Mouse (Mus musculus): Measurements from ENCODE around the gene Frmd4a.
A peak's percentile ranks its signal among the peaks of the same experiment; 100 is the strongest.

Frmd4a gene

GRCm38 (mm10) chr2:4142221-4142950 lies 124.9 kb downstream of the Frmd4a start:
- no peak for DNase-seq

- DNase-seq, result no peak
Measured at GRCm38 (mm10) chr2:4144424-4144823, 126.9 kb downstream of the Frmd4a start.

GRCm38 (mm10) chr2:4152521-4153040 lies 135.1 kb downstream of the Frmd4a start:
- no peak for DNase-seq

- DNase-seq, result peak; percentile 10 to 24
Measured at GRCm38 (mm10) chr2:4153131-4153631, 135.7 kb downstream of the Frmd4a start.

- DNase-seq, result no peak
Measured at GRCm38 (mm10) chr2:4154036-4154653, 136.6 kb downstream of the Frmd4a start.

DNA sequence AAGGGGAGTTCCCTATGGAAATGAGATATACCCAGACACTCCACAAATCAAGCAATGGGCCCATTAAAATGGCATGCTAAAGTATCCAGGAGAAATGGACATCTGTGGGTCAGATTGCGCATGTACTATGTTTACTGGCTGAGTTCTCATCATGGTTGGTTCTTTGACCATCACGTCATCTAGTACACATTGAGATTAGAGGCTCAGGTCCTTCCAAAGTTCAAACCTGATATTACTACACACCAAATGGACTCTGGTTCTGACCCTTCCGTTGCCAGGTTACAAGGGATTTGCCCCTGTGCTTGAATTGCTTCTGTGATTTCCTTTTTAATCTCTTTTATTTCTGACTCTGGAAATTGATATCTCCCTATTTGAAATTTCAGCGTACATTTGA lies 137.1 kb downstream of the Frmd4a start:
- DNase-seq, result no peak

DNA sequence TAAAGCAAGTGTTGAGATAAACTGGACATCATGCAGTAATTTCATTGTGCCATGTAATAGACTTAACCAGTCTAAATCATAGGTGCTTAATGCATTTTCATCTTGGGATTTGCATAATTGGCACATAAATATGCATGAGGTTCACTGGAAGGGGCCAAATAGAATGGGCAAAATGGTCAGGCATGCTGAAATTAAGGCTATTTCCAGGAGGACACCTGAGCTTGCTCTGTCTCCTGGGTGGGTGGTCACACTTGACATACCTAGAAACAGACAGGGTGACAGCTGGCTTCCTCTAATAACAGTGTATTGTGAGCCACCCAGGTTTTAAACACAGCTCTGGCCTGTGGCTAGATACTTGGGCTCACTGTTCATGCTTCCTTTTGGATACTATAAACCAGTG lies 137.9 kb downstream of the Frmd4a start:
- no peak for DNase-seq

GRCm38 (mm10) chr2:4156511-4156910 lies 139.0 kb downstream of the Frmd4a start:
- no peak for DNase-seq

- no peak for DNase-seq
Measured at GRCm38 (mm10) chr2:4157396-4157795, 139.9 kb downstream of the Frmd4a start.

DNA sequence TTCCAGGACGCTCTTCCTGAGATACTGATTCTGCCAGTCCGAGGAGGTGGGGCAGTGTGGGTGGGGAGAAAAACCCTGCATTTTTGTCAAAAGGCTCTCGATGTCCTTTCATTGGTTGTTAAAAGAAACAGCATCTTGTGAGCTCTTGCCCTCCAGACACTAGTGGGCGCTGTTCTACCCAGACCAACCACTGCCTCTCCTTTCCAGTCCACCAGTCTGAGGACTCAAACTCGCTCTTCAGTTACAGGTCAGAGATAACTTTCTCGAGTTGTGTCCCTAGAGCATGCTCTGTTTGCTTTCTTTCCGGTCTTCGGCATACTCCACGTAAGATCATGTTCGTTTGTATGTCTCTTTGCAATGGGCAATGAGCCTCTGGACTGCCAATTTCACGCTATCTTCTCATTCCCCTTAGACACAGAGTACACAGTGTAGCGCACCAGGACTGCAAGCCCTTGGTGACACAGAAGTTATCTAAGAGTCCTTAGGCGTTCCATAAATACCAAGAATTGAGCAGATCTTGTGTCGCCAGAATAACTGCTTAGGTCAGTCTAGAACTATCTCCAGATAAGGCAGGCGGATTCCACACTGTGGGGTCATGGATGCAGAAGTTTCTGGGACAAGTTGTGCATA lies 142.2 kb downstream of the Frmd4a start:
- no peak for DNase-seq

DNA sequence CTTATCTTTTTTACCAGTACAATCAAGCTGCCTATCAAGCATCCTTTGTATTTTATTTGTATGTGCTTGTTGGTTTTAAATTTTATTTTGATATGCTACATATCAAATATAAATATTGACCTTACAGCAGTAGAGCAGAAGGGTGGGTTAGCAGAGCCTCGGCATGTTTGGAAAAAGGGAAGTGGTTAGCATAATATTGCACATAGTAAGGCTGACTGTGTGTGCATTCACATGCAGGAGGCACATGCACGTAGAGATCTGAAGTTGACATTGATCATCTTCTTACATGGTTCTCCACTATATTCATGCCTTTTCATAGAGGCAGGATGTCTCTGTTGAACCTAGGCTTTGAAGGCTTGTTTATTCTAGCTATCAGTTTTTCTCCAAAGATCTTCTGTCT lies 148.7 kb downstream of the Frmd4a start:
- no peak for DNase-seq

DNA sequence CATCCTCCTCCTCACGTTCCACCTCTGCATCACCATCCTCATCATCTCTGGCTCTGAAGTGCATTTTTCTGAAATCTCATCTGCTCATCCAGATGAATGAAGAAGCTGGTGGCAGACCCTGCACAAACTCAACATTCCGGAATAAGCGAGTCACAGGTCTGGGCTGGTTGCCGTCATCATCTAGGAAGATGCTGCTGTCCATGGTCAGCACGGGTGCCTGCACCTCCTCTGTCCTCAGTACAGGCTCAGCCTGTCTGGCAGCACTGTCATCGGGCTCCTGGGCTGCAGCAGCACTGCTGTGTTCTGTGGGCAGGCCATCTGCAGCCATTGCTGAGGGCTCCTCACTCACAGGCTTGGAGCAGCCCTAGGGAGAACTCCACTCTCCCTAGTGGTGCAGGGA lies 149.6 kb downstream of the Frmd4a start:
- no peak for DNase-seq

DNA sequence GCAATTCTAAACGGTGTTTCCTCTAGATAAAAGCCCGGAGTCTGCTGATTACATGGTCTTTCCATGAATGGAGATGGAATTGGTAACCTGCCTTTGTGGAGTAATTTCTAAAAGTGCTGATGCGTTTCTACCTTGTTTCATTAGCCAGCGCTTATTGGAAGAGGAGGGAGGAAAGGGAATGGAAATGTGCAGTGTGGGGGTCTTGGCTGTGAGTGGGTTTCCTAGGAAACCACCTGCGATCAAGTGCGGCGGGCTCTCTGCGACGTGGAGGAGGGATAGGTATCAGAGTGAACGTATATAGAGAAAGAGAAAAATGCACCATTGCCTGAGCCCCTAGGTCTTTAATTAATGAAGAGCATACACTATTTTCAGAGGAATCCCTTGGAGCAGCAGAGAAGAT lies 152.2 kb downstream of the Frmd4a start:
- no peak for DNase-seq

- no peak for DNase-seq
Measured at GRCm38 (mm10) chr2:4170189-4170588, 152.7 kb downstream of the Frmd4a start.

GRCm38 (mm10) chr2:4184991-4185390 lies 167.5 kb downstream of the Frmd4a start:
- DNase-seq, result no peak

DNA sequence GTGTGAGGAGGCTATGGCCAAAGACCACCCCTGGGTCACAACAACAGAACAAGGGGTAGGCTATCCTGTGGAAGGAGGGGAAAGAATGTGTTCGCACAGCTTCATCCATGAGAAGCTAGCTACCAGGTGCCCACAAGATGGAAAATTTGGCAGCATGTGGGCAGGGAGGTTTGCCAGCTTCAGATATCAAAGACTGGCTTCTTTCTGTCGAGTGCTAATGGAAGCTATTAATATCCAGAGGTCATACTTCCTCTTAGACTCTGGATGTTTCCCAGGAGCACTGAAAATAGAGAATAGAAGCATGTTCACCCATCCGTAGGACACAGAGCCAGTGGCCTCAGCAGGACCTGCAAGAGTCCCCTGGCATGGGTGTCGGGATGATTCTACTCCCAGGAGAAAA lies 170.0 kb downstream of the Frmd4a start:
- peak; percentile 28 to 40 for DNase-seq

DNA sequence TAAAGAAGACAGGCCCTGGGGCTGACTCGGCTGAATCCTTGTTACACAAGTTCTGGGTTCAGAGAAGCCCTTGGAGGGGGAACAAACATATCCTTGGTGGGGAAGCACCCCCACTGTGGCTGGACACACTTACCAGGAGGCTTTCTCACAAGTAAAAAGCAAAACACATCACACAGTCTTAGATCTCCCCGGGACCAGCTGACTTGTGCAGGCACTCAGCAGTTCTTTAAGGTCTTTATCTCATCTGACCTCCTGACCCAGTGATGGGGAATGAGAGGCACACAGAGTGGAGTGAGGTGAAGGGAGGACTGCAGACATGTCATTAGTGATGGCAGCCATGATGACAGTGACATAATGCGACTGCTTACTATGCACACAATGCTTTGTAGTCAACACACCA lies 170.8 kb downstream of the Frmd4a start:
- no peak for DNase-seq

- no peak for DNase-seq
Measured at GRCm38 (mm10) chr2:4190345-4190744, 172.8 kb downstream of the Frmd4a start.

DNA sequence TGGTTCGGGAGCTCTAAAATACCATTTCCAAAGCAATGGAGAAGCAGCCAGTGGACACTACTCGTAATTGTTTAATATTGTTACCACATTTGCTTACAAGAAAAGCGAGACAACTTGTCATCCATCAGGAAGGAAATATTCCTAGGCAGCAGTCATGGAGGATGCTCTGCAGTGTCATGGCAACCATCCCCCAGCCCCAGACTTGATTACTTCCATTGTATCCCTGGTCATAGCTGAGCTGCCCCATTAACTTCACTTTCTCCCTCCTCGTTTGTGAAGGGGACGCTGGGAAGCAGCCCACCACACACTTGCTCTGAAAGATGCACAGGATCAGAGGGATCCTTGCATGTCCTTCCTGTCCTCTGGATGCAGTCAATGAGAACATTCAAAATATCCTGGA lies 173.5 kb downstream of the Frmd4a start:
- DNase-seq, result no peak

GRCm38 (mm10) chr2:4193206-4193605 lies 175.7 kb downstream of the Frmd4a start:
- DNase-seq, result no peak

DNA sequence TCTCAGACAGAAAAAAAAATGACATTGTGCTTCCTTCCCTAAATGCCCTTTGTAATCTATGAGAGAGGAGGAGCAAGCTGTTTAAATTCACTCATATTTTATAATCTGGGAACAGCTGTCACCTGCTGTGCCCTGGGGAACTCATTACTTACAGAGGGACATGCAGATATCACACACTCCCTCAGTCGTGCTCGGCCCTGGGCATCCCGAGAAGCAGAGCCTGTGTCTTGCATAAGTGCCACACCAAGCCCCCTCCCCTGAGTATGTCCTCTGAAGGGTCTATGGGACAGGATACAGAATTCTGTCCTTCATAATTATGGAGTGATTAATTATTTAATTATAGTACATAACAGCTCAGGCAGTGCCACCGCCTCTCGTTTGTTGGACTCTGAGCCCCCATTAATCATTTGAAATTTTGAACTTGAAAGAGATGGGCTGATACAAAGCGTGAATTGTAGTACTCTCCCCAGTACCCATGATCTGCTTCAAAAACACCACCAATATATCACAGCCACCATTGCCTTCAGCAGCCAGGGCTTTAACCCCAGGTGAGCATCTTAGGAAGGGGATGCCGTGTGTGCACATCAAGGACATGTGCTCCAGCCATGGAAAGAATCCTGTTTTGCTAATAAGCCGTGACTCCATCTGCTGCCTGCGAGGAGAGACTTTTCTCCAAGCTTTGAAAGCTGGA lies 177.0 kb downstream of the Frmd4a start:
- no peak for DNase-seq

DNA sequence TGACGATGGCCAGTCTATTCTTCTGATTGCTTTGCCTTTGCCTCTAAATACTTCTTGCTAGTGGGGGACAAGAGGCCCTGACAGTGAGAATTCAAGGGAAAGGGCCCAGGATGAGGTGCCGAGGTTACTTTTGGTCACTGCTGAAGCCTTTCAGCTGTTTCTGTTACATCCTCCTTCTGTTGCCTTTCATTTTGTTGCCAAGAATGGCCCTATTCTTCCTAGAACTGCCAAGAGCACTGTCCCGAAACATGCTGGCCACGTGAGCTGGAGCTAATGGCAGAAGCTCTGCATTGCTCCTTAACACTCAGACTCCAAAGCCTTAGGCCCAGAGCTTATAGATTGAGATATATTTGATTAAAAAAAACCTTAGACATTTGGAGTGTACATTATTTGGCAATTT lies 178.5 kb downstream of the Frmd4a start:
- peak; percentile 8 to 32 for DNase-seq

- no peak for DNase-seq
Measured at GRCm38 (mm10) chr2:4209234-4209633, 191.7 kb downstream of the Frmd4a start.
